In genomic region chr1:160370552-160370951, GRCm38 (mm10) we compare ENCODE assay signal across 11 mouse cellular contexts.
A peak's percentile ranks its signal among the peaks of the same experiment; 100 is the strongest.
DNase-seq lines count a peak whose midpoint lies in the region; ATAC-seq lines count a peak whose summit lies in the region.
"Had no signal": no experiment of that assay in that cellular context is flagged by ENCODE, and none has a peak within 500 bp of the region (broad histone marks: within the 10 kb centered on the region; RNA-seq: fewer than 3 reads in every experiment).

No protein-coding gene starts in this region.

- H3K36me3 ChIP-seq in embryonic facial prominence, embryonic 14.5 days (ENCODE audit: control insufficient read depth, insufficient read depth, low read length), result no peaks in the 10 kb centered on the region
- H3K36me3 ChIP-seq in embryonic facial prominence, embryonic 10.5 days (replicated peaks), result no peaks in the 10 kb centered on the region
- H3K36me3 ChIP-seq in lung, embryonic 15.5 days, result no peaks in the 10 kb centered on the region

- no peaks in the 10 kb centered on the region for H3K27me3 ChIP-seq in embryonic facial prominence, embryonic 14.5 days (replicated peaks; ENCODE audit: control insufficient read depth, insufficient read depth, low read length)
- no peaks in the 10 kb centered on the region for H3K27me3 ChIP-seq in embryonic facial prominence, embryonic 10.5 days (replicated peaks; ENCODE audit: low read depth, poor library complexity, severe bottlenecking)
- no peaks in the 10 kb centered on the region for H3K27me3 ChIP-seq in lung, embryonic 15.5 days

- ATAC-seq in embryonic facial prominence, embryonic 14.5 days (ENCODE audit: low read depth), result 0 out of 2 replicates have a peak, but pooled peaks have one; percentile 22
- peak; percentile 90 for ATAC-seq in lung, embryonic 15.5 days (ENCODE audit: borderline replicate concordance, extremely low read depth, low FRiP score, low TSS enrichment)

- H3K4me2 ChIP-seq in embryonic facial prominence, embryonic 14.5 days (ENCODE audit: low read depth, low read length), result no peak overlapping the region
- no peak overlapping the region for H3K4me2 ChIP-seq in lung, embryonic 15.5 days

- 50% methylated on average over 1 of the region's 1 CpGs for WGBS in embryonic facial prominence, embryonic 14.5 days
- 82% methylated on average over 1 of the region's 1 CpGs for WGBS in embryonic facial prominence, embryonic 10.5 days
- WGBS in lung, embryonic 15.5 days, result 17% methylated on average over 1 of the region's 1 CpGs

- H3K4me1 ChIP-seq in embryonic facial prominence, embryonic 14.5 days (ENCODE audit: control insufficient read depth, insufficient read depth, low read length), result 0 out of 2 replicates have a peak, but pooled peaks cover 4% of the 10 kb centered on the region
- H3K4me1 ChIP-seq in embryonic facial prominence, embryonic 10.5 days, result no peaks in the 10 kb centered on the region
- H3K4me1 ChIP-seq in lung, embryonic 15.5 days, result 0 out of 2 replicates have a peak, but pooled peaks cover 4% of the 10 kb centered on the region

- H3K27ac ChIP-seq in embryonic facial prominence, embryonic 14.5 days (replicated peaks; ENCODE audit: low read depth, low read length), result no peak overlapping the region
- H3K27ac ChIP-seq in embryonic facial prominence, embryonic 10.5 days (replicated peaks), result no peak overlapping the region
- H3K27ac ChIP-seq in lung, embryonic 15.5 days, result peak overlapping the region; percentile 66
- H3K27ac ChIP-seq: gastrocnemius, adult 2 months had no signal

- no peaks in the 10 kb centered on the region for H3K9me3 ChIP-seq in embryonic facial prominence, embryonic 14.5 days (ENCODE audit: control insufficient read depth, low read length)
- no peaks in the 10 kb centered on the region for H3K9me3 ChIP-seq in embryonic facial prominence, embryonic 10.5 days
- no peaks in the 10 kb centered on the region for H3K9me3 ChIP-seq in lung, embryonic 15.5 days

- H3K4me3 ChIP-seq in embryonic facial prominence, embryonic 14.5 days (ENCODE audit: low read depth, low read length), result no peak overlapping the region
- no peak overlapping the region for H3K4me3 ChIP-seq in embryonic facial prominence, embryonic 10.5 days
- no peak overlapping the region for H3K4me3 ChIP-seq in lung, embryonic 15.5 days
- H3K4me3 ChIP-seq: gastrocnemius, adult 2 months had no signal

- peak; percentile 45 for DNase-seq in embryonic facial prominence, embryonic 14.5 days (ENCODE audit: low spot score)
- no peak for DNase-seq in embryonic facial prominence, embryonic 10.5 days (ENCODE audit: low spot score)
- DNase-seq in layer of hippocampus, adult 9-11 months, result peak; percentile 52
- DNase-seq in layer of hippocampus, postnatal 25 days (ENCODE audit: extremely low spot score in 1 of 2, low spot score in 1 of 2), result no peak
- peak; percentile 53 for DNase-seq in adipocyte (ENCODE audit: low spot score)
- DNase-seq in thymus, adult 18-20 months, result no peak
- no peak for DNase-seq in liver
- DNase-seq: B cell, adult 2 months; cerebellum, postnatal 36 days; gastrocnemius, adult 2 months had no signal

- no peak overlapping the region for H3K9ac ChIP-seq in embryonic facial prominence, embryonic 14.5 days (ENCODE audit: low read depth, low read length)
- H3K9ac ChIP-seq in lung, embryonic 15.5 days, result no peak overlapping the region

Comparison
In these comparisons a context has a peak if more than half of its experiments do, and no peak if none do; other contexts are left out.
1. DNase-seq: peak in embryonic facial prominence, embryonic 14.5 days (single experiment), layer of hippocampus, adult 9-11 months (single experiment) and adipocyte (single experiment); none in embryonic facial prominence, embryonic 10.5 days (single experiment), layer of hippocampus, postnatal 25 days (0 of 2), thymus, adult 18-20 months (0 of 2) and liver (single experiment).